14 mouse cellular contexts compared by ENCODE assay signal in genomic region chr1:38657606-38658005, GRCm38 (mm10). TPM values are rescaled to one million over a fixed set of nuclear protein-coding genes. Genes with fewer than 3 reads are reported as not detected.
DNase-seq lines count a peak whose midpoint lies in the region; ATAC-seq lines count a peak whose summit lies in the region.
"Had no signal": no experiment of that assay in that cellular context is flagged by ENCODE, and none has a peak within 500 bp of the region (broad histone marks: within the 10 kb centered on the region; RNA-seq: fewer than 3 reads in every experiment).

No protein-coding gene starts in this region.

- H3K4me1 ChIP-seq in limb, embryonic 13.5 days: peaks cover 47% of the 10 kb centered on the region

- peak; percentile 67 for ATAC-seq in CD4-positive, CD25-positive, alpha-beta regulatory T cell, adult 4 months
- ATAC-seq in activated CD4-positive, CD25-positive, alpha-beta regulatory T cell, adult 4 months: peak; percentile 63
- peak; percentile 84 for ATAC-seq in limb, embryonic 13.5 days (ENCODE audit: low FRiP score, low read depth)
- ATAC-seq: intestine, embryonic 16.5 days had no signal

- H3K27ac ChIP-seq in limb, embryonic 13.5 days: peak overlapping the region; percentile 45
- H3K27ac ChIP-seq: liver, embryonic 14.5 days had no signal

- peak; percentile 50 for DNase-seq in splenic B cell, adult 2 months (ENCODE audit: low read depth, low spot score)
- DNase-seq in embryo, embryonic 9.5 days (ENCODE audit: extremely low spot score): no peak
- no peak for DNase-seq in left cerebral cortex, postnatal 25 days (ENCODE audit: low spot score in 2 of 2)
- DNase-seq in neural tube, embryonic 10.5 days (ENCODE audit: extremely low spot score, low spot score): no peak
- no peak for DNase-seq in retina, postnatal 1 day
- DNase-seq: cerebellum, postnatal 10 days; kidney, postnatal 36 days; right cerebral cortex, adult 18-20 months had no signal

- 24% methylated on average over 7 of the region's 7 CpGs for WGBS in limb, embryonic 13.5 days

- no peaks in the 10 kb centered on the region for H3K9me3 ChIP-seq in limb, embryonic 13.5 days

- no peak overlapping the region for H3K4me3 ChIP-seq in limb, embryonic 13.5 days
- H3K4me3 ChIP-seq: erythroblast, embryonic 14.5 days had no signal

- H3K36me3 ChIP-seq in limb, embryonic 13.5 days: no peaks in the 10 kb centered on the region
- H3K36me3 ChIP-seq in splenic B cell, adult 2 months (ENCODE audit: control insufficient read depth, insufficient read depth, low read length, poor library complexity, severe bottlenecking): peaks cover 2% of the 10 kb centered on the region

- intact Hi-C loops in left cerebral cortex, postnatal 25 days (cut with DNase I): no loop called here

- peak overlapping the region; percentile 25; the same call in 1 of the 2 replicates for H3K4me2 ChIP-seq in limb, embryonic 13.5 days (replicated peaks)

- H3K9ac ChIP-seq in limb, embryonic 13.5 days: no peak overlapping the region
- H3K9ac ChIP-seq: liver, embryonic 14.5 days had no signal

- no peaks in the 10 kb centered on the region for H3K27me3 ChIP-seq in limb, embryonic 13.5 days
- H3K27me3 ChIP-seq in splenic B cell, adult 2 months (ENCODE audit: control insufficient read depth, insufficient read depth, low read length, poor library complexity, severe bottlenecking): no peaks in the 10 kb centered on the region

RNA-seq across cellular contexts. Expression of gene Aff3, which starts 7.1 kb away (rescaled TPM):
- 10 to 100 TPM; 11.9 to 15.1 TPM for polyA plus RNA-seq in CD4-positive, CD25-positive, alpha-beta regulatory T cell, adult 4 months (2017; shearing (Covaris generic))
- 10 to 100 TPM; 15.0 to 18.5 TPM for polyA plus RNA-seq in activated CD4-positive, CD25-positive, alpha-beta regulatory T cell, adult 4 months (2017; shearing (Covaris generic))
- 20.6 and 24.9 TPM in 2 replicates for polyA plus RNA-seq in limb, embryonic 13.5 days (2015; fragmentation: Nextera tagmentation; extraction: Ambion mirVana)
- 100 to 1,000 TPM in 1 of 2 experiments, 10 to 100 TPM in 1; 94.2 to 102 TPM for total RNA-seq in left cerebral cortex, postnatal 25 days (2021)
